Mouse (Mus musculus): ENCODE measurements at regions not wholly inside any gene's neighbourhood (a gene's known extent, or its start where the extent isn't known, plus 50 kb on each side); places are given as distances from the start of the nearest gene placed in this dataset.

DNA sequence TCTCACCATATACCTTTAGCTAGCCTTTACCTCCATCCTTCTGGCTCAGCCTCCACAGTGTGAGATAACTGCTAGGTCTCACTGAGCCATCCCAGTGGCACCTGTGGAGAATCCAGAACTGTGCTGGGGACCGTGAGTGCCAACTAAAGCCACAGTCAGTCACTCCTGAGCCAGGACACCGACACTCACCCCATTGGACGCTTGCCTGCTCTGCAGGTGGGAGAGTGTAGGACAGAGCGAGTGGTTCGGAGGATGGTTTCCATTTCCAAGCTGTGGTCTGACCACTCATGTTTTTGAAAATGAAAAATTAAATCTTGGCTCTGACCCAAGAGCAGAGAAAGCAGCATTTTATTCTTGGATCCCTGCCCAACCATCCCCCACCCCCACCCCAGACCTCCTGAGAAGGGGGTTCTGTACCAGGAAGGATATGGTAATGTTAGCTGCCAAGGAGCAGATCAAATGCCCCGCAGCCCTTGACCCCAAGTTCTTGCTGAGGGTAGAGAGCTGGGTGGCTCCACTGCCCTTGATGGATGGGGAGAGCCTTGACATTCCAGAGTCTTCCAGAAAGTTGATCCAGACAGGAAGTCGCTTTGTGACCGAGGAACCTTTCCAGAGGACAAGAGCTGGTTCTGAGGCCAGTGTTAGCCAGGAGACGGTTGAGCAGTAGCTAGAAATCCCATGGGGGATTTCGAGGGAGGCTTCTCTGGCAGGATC lies 83.3 kb upstream of the Smim23 start:
- TF ChIP-seq CTCF (IDR thresholded peaks at IDR 0.05; ENCODE audit: borderline replicate concordance, insufficient read depth, low read depth, low read length) (no peak), POLR2A (IDR thresholded peaks at IDR 0.05; ENCODE audit: borderline replicate concordance, insufficient read depth, low read length) (no peak)

All from cerebellum, adult 2 months (tissue).